Mouse (Mus musculus): ENCODE results near the gene Gal3st4. TPM values are rescaled to one million over a fixed set of nuclear protein-coding genes. Genes with fewer than 3 reads are reported as not detected.

The Gal3st4 gene
- total and polyA plus RNA-seq, 3 experiments: 0.15 to 0.17 TPM; not detected in 1

- no peak for TF ChIP-seq CTCF (IDR thresholded peaks at IDR 0.05 in 2 of 3, conservative IDR thresholded peaks at IDR 0.05 in 1 of 3; ENCODE audit: control insufficient read depth in 1 of 3, insufficient read depth in 1 of 3, low read depth in 2 of 3, low read length in 3 of 3, poor library complexity in 1 of 3, severe bottlenecking in 1 of 3)
- peak; percentile 25; the same call in 1 of the 2 replicates for TF ChIP-seq GATA1 (IDR thresholded peaks at IDR 0.05; ENCODE audit: low read depth, low read length)
- TF ChIP-seq TAL1 (IDR thresholded peaks at IDR 0.05; ENCODE audit: low read length): no peak
- TF ChIP-seq SMC3 (IDR thresholded peaks at IDR 0.05; ENCODE audit: low read depth, low read length): peak; percentile 28; the same call in 1 of the 2 replicates
- TF ChIP-seq CHD2 (IDR thresholded peaks at IDR 0.05; ENCODE audit: low read length): peak; percentile 88
- no peak; the same call in 1 of the 2 replicates for TF ChIP-seq KAT2A (conservative IDR thresholded peaks at IDR 0.05; ENCODE audit: low read depth, low read length)
- peak; percentile 10; the same call in 1 of the 2 replicates for TF ChIP-seq CHD1 (IDR thresholded peaks at IDR 0.05; ENCODE audit: low read depth, low read length)
- TF ChIP-seq ZNF384 (IDR thresholded peaks at IDR 0.05; ENCODE audit: low read depth, low read length): no peak
- TF ChIP-seq ELF1 (IDR thresholded peaks at IDR 0.05; ENCODE audit: low read depth, low read length): peak; percentile 88
- peak; percentile 95 for TF ChIP-seq POLR2AphosphoS2 (IDR thresholded peaks at IDR 0.05; ENCODE audit: low read length)
- peak; percentile 81 for TF ChIP-seq HCFC1 (IDR thresholded peaks at IDR 0.05; ENCODE audit: low read depth, low read length)
- peak; percentile 94 for TF ChIP-seq ZMIZ1 (IDR thresholded peaks at IDR 0.05; ENCODE audit: low read depth, low read length)
- peak; percentile 87 for TF ChIP-seq SIN3A (IDR thresholded peaks at IDR 0.05; ENCODE audit: low read length)
- TF ChIP-seq ZKSCAN1 (IDR thresholded peaks at IDR 0.05; ENCODE audit: low read depth, low read length): no peak
Observed at GRCm38 (mm10) chr5:138255353-138256093, 17.1 kb downstream of the Gal3st4 start, which contains the start of gene Lamtor4 (continued).

- Histone ChIP-seq H3K9ac (ENCODE audit: control insufficient read depth, low read depth, low read length, poor library complexity, severe bottlenecking) (no peak overlapping the region), H3K36me3 (ENCODE audit: control insufficient read depth in 1 of 2, insufficient read depth in 2 of 2, low read length in 2 of 2) (peaks cover 0 to 24% of the 10 kb centered on the region in 2 experiments; a peak in 2 of 4 replicates), H3K4me1 (ENCODE audit: control insufficient read depth in 1 of 2, insufficient read depth in 2 of 2, low read length in 2 of 2) (peaks cover 8 to 24% of the 10 kb centered on the region in 2 experiments), H3K79me2 (ENCODE audit: control insufficient read depth, insufficient read depth, low read length, poor library complexity) (no peaks in the 10 kb centered on the region; the same call in 1 of the 2 replicates), H3K9me3 (replicated peaks; ENCODE audit: insufficient read depth, low read length) (no peaks in the 10 kb centered on the region), H3K4me3 (ENCODE audit: control insufficient read depth in 1 of 2, insufficient read depth in 1 of 2, low read depth in 2 of 2, low read length in 2 of 2) (no peak overlapping the region), H3K27me3 (ENCODE audit: control insufficient read depth in 1 of 2, insufficient read depth in 2 of 2, low read length in 2 of 2) (no peaks in the 10 kb centered on the region; a peak in 1 of 4 replicates), H3K27ac (ENCODE audit: control insufficient read depth, low read depth, low read length) (no peak overlapping the region)
- peak; percentile 18 for DNase-seq (ENCODE audit: low read depth, low spot score)
- peak in 2 of 3 experiments; percentile 10 to 25; a peak in 2 of 6 replicates for TF ChIP-seq CTCF (IDR thresholded peaks at IDR 0.05 in 2 of 3, conservative IDR thresholded peaks at IDR 0.05 in 1 of 3; ENCODE audit: control insufficient read depth in 1 of 3, insufficient read depth in 1 of 3, low read depth in 2 of 3, low read length in 3 of 3, poor library complexity in 1 of 3, severe bottlenecking in 1 of 3)
- peak; percentile 10; the same call in 1 of the 2 replicates for TF ChIP-seq RAD21 (IDR thresholded peaks at IDR 0.05; ENCODE audit: low read depth, low read length)
- TF ChIP-seq MAZ (IDR thresholded peaks at IDR 0.05; ENCODE audit: low read depth, low read length): no peak
Observed at GRCm38 (mm10) chr5:138253061-138253460, 19.6 kb downstream of the Gal3st4 start.

- no peak overlapping the region for H3K9ac ChIP-seq (ENCODE audit: control insufficient read depth, low read depth, low read length, poor library complexity, severe bottlenecking)
- H3K9me3 ChIP-seq (replicated peaks; ENCODE audit: insufficient read depth, low read length): no peaks in the 10 kb centered on the region
- no peak overlapping the region for H3K4me3 ChIP-seq (ENCODE audit: control insufficient read depth in 1 of 2, insufficient read depth in 1 of 2, low read depth in 2 of 2, low read length in 2 of 2)
- H3K4me1 ChIP-seq (ENCODE audit: control insufficient read depth in 1 of 2, insufficient read depth in 2 of 2, low read length in 2 of 2): peaks cover 0 to 8% of the 10 kb centered on the region in 2 experiments; a peak in 3 of 4 replicates
- peaks cover 0 to 7% of the 10 kb centered on the region in 2 experiments; a peak in 2 of 4 replicates for H3K36me3 ChIP-seq (ENCODE audit: control insufficient read depth in 1 of 2, insufficient read depth in 2 of 2, low read length in 2 of 2)
- DNase-seq (ENCODE audit: low read depth, low spot score): no peak
- TF ChIP-seq ETS1 (IDR thresholded peaks at IDR 0.05; ENCODE audit: low read depth, low read length) (no peak), POLR2AphosphoS5 (IDR thresholded peaks at IDR 0.05; ENCODE audit: borderline replicate concordance, low read depth, low read length) (no peak), ELF1 (IDR thresholded peaks at IDR 0.05; ENCODE audit: low read depth, low read length) (no peak), CHD2 (IDR thresholded peaks at IDR 0.05; ENCODE audit: low read length) (no peak), GABPA (IDR thresholded peaks at IDR 0.05; ENCODE audit: low read depth, low read length) (no peak), MXI1 (IDR thresholded peaks at IDR 0.05; ENCODE audit: low read depth, low read length) (no peak), SIN3A (IDR thresholded peaks at IDR 0.05; ENCODE audit: low read length) (no peak), MAFK (IDR thresholded peaks at IDR 0.05; ENCODE audit: borderline replicate concordance, low read depth, low read length) (no peak), RAD21 (IDR thresholded peaks at IDR 0.05; ENCODE audit: low read depth, low read length) (no peak), HCFC1 (IDR thresholded peaks at IDR 0.05; ENCODE audit: low read depth, low read length) (no peak), E2F4 (IDR thresholded peaks at IDR 0.05; ENCODE audit: borderline replicate concordance, low read depth, low read length) (no peak), MYB (IDR thresholded peaks at IDR 0.05; ENCODE audit: low read depth, low read length) (no peak), MAZ (IDR thresholded peaks at IDR 0.05; ENCODE audit: low read depth, low read length) (no peak), ZMIZ1 (IDR thresholded peaks at IDR 0.05; ENCODE audit: low read depth, low read length) (no peak), ZC3H11A (IDR thresholded peaks at IDR 0.05; ENCODE audit: low read depth, low read length) (no peak), KAT2A (conservative IDR thresholded peaks at IDR 0.05; ENCODE audit: low read depth, low read length) (no peak)
- H3K27ac ChIP-seq (ENCODE audit: control insufficient read depth, low read depth, low read length): no peak overlapping the region
- no peaks in the 10 kb centered on the region; the same call in 1 of the 2 replicates for H3K79me2 ChIP-seq (ENCODE audit: control insufficient read depth, insufficient read depth, low read length, poor library complexity)
- no peaks in the 10 kb centered on the region; a peak in 1 of 4 replicates for H3K27me3 ChIP-seq (ENCODE audit: control insufficient read depth in 1 of 2, insufficient read depth in 2 of 2, low read length in 2 of 2)
Observed at GRCm38 (mm10) chr5:138251144-138251543, 21.5 kb downstream of the Gal3st4 start.
